Mouse (Mus musculus): ENCODE data around the gene Heg1.
A peak's percentile ranks its signal among the peaks of the same experiment; 100 is the strongest.

Gene Heg1

GRCm38 (mm10) chr16:33744622-33745419, 60.7 kb downstream of the Heg1 start:
- DNase-seq (ENCODE audit: low spot score) = no peak

- DNase-seq (ENCODE audit: low spot score) = no peak
Observed at GRCm38 (mm10) chr16:33745457-33745856, 61.3 kb downstream of the Heg1 start.

DNA sequence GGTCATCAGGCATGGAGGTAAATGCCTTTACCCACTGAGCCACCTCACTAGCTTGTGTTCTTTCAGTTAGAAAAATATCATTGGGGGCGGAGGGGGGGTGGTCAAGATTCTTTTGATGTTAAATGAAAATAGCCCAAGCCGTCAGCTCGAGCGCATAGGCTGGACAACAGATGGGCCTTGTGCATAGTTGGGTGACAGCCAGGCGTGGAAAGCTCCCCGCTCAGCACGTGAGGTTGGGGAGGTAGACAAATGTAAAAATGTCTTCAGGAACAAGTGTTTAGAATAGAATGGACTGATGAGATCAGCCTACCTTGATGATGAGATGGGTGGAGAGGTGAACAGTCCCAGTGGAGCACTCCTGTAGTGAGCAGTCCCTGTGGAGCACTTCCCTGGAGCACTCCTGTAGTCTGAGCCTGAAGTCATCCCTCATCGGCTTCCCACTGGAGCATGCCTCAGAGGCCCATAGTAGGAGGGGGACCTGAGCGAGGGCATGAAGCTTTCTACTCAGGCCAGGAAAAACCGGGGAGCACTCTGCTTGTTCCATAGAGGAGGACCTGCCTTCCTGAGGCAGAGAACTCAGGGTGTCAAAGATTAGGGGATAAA, 62.0 kb downstream of the Heg1 start:
- no peak for DNase-seq (ENCODE audit: low spot score)

DNA sequence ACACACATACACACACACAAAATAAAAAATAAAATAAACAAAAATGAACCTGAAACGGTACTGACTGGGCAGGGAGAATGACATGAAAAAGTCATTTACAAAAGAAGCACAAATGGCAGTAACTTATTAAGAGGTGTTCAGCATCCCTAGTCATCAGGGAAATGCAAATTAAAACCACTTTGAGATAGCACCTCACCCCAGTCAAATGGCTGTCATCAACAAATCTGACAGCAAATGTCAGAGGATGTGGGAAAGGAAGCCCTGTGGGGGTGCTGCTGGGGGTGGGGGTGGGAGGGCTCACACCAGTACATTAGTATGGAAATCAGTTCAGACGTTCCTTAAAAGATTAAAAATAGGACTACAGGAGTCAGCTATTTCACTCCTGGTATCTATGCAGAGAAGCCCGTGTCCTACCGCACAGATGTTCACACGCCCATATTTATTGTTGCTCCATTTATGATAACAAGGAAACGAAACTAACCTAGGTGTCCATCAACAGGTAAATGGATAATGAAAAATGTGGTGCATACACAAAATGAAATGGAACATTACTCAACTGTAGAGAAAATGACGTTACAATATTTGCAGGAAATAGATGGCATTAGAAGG, 63.3 kb downstream of the Heg1 start:
- DNase-seq (ENCODE audit: low spot score) = no peak

GRCm38 (mm10) chr16:33747994-33748393, 63.8 kb downstream of the Heg1 start:
- DNase-seq (ENCODE audit: low spot score) = no peak

- no peak for DNase-seq (ENCODE audit: low spot score)
Observed at GRCm38 (mm10) chr16:33751152-33751551, 67.0 kb downstream of the Heg1 start.

- peak; percentile 66 for DNase-seq (ENCODE audit: low spot score)
Observed at GRCm38 (mm10) chr16:33751590-33751989, 67.4 kb downstream of the Heg1 start.

DNA sequence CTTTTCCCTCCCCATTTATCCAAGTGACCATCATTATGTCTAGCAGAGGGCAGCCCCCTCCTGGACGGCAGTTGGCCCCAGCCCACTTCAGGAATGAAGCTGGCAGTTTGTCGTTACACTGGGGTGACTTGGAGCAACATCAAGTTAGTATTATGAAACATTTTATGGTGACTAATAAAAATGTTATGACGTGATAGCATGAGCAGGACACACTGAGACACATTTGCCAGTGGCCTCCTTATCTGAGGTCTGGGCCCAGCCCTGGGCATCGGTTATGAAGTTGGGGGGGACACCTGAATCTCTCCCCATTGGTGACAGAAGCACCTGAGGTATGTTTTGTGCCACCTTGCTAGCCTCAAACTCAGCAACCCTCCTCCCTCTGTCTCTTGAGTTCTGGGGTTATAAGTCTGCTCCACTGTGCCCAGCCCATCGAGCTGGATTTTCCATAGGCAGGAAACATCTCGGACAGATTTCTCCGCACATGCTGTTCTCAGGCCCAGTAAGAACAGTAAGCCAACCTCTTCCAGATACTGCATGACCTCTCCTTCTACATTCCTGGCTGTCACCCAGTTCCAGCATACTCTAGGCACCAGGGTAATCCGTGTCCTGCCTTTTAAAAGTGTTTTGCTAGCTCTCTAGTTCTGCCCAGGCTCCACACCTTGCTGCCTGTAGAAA, 68.9 kb downstream of the Heg1 start:
- no peak for DNase-seq (ENCODE audit: low spot score)

DNA sequence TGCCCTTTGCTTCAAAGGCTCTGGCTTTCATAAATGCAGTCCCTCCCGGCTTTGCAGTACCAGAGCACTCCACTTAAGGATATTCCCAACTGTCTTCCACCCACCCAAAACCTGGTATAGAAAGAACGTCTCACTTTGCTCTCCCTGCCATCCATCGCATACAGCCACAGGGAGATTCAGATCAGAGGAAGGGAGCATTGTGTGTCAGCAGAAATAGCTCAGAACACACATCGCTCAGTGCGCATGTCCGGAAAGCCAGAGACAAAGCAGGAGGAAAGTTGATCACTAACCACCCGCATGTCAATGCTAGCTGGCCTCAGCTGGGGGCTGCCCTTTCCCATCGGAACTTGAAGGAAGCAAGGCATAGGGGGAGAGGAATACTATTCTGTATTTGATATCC, 71.1 kb downstream of the Heg1 start:
- no peak for DNase-seq (ENCODE audit: low spot score)

- no peak for DNase-seq (ENCODE audit: low spot score)
Observed at GRCm38 (mm10) chr16:33755961-33756360, 71.8 kb downstream of the Heg1 start.

DNA sequence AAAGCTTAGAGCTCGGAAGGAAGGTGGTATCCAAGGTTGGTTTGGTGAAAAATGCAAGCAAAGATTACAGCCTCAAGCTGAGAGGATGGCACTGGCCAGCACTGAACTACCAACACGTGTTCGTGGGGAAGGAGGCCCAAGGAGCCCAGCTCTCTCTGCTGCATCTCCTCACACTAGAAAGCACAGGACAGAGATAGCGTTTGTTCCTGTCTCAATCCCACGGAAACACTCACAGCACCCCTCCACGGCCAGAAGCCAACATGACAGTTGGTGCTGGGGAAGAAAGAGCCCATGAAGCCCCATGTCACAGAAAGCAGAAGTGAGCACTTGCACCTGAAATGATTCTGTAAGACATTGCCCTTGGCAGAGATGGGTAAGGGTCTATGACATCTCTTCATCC, 72.2 kb downstream of the Heg1 start:
- no peak for DNase-seq (ENCODE audit: low spot score)

- DNase-seq (ENCODE audit: low spot score) = no peak
Observed at GRCm38 (mm10) chr16:33759207-33759606, 75.0 kb downstream of the Heg1 start.

DNA sequence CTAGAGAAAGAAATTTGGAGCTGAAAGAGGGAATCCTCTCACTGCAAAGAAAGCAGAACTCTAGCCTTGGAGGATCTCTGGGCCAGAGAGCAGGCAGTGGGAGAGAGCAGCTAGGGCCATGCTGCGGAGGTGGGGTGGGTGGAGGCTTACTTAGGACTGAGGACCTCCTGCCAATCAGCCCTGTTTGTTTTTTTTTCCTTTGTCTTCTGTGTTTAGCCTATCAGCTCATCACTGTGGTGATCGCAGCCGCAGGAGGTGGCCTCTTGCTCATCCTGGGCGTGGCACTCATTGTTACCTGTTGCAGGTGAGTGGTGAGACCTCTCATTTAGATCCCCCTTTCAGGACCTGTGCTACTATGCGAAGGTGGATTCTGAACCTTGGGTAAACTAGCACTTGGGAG, 76.4 kb downstream of the Heg1 start:
- DNase-seq (ENCODE audit: low spot score) = no peak

DNA sequence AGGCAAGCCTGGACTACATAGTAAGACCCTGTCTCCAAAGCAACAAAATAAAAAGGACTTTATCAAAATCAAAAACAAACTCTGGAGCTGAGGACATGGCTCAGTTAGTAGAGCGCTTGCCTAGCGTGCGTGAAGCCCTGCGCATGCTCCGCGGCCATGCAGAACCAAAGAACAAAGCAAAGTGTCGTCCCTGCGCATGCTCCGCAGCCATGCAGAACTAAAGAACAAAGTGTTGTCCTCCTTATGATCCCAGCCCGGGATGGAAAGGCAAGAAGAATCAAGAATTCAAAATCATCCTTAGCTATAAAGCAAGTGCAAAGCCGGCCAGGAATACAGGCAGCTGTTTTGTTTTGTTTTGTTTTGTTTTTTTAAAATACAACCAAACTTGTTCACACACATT, 76.8 kb downstream of the Heg1 start:
- DNase-seq (ENCODE audit: low spot score) = no peak

DNA sequence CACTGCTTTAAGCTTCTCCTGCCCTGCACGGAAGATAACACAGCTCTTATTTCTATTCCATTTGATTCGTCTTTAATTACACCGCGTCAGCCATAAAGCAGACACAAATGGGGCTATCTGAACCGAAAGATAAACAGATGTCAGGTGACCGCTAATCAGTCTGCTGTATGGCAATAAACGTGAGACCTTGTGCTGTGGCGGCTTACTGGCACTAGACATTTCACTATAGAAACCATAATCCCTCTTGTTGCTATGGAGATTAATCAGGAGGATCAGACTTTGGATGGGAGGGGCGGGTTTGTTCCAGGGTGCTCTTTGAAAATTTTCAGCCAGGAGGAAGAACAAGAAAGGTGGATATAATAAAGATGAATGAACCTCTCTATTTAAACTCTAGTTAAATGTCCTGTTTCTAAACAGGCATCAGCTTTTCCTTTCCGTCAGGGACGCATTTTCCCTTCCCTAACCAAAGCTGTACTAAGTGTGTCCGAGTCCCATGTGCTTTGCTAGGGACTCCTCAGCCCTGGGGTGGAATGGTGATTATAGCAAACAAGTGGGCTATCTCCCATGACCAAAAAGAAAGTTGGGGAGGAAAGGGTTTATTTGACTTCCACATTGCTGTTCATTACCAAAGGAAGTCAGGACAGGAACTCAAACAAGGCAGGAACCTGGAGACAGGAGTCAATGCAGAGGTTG, 80.5 kb downstream of the Heg1 start:
- DNase-seq (ENCODE audit: low spot score) = no peak

DNA sequence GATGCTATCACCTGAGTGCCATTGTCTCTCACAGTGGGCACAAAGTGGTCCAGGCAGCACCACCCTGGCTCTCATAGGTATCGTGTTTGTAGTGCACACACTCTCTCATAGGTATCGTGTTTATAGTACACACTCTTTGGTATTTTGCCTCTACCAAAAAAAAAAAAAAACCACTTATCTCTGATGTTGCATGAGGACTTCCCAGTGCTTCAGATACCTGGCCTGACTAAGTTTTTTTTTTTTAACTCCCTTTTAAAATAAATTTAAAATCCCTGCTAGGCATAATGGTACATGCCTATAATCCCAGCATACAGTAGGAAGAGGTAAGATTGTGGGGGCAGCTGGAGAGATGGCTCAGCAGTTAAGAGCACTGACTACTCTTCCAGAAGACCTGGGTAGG, 81.3 kb downstream of the Heg1 start:
- no peak for DNase-seq (ENCODE audit: low spot score)

DNA sequence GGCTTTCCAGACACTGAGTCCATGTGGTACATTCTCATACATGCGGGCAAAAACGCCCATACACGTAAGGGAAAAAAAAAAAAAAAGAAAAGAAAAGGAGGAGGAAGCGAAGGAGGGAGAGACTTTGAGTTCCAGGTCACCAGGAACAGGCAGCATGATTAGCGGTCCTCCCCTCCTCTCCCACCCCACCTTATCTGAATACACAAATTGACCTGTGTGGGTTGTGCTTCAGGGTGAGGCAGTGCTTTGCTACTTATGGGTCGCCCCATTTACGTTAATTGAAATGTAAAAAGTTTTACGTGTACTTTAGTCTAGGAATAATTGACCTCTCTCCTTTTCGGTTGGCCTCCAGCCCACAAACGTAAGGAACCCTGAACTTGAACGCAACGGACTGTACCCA, 82.1 kb downstream of the Heg1 start:
- no peak for DNase-seq (ENCODE audit: low spot score)

DNA sequence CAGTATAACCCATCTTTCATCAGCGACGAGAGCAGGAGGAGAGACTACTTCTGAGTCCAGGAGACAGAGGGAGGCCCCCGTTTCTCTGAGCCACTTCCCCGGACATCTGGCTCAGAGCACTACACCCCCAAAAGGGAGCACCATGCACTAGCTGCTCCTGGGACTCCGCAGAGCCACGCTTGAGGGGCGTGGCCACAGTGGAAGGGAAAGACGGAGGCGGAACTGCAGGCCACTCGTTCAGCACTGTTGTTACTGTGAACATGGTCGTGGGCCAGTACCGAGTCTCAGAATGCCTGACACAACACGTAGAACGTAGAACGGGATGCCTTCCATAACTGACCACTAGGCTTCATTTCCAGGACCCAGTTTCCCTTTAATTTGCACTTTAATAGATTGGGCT, 82.6 kb downstream of the Heg1 start:
- no peak for DNase-seq (ENCODE audit: low spot score)

DNA sequence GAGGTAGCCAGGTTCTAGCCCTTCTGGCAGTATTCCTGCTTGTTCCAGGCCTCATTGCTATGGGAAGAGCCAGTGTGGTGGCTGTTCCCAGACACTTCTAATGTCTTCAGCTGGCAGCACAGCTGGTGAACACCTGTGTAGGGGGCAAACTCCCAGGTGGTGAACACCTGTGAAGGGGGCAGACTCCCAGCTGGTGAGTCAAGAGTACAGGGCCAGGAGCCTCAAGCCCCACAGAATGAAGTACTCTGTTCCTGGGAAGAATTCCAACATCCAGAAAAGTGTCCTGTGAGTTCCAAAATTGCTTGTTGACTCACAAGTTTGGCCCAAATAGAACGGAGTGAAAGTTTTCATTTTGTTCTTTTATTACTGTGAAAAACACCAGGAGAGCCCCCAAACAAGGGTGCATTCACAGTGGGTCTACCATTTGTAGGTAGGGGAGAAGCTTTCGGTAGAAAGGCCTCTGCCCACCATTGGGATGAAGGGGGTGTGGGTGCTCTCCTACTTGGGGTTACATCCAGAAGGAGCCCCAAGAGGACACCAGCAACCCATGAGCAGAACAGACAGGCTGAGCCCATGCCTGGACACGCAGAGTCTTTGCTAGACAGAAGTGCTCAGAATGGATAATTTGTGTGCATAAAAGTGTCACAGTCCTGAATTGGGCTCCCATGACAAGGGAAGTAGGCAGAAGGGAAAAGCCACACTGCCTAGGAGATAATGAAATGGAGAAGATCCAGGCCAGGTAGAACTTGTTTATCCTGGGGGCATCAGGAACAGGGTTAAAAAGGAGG, 84.5 kb downstream of the Heg1 start:
- no peak for DNase-seq (ENCODE audit: low spot score)

DNA sequence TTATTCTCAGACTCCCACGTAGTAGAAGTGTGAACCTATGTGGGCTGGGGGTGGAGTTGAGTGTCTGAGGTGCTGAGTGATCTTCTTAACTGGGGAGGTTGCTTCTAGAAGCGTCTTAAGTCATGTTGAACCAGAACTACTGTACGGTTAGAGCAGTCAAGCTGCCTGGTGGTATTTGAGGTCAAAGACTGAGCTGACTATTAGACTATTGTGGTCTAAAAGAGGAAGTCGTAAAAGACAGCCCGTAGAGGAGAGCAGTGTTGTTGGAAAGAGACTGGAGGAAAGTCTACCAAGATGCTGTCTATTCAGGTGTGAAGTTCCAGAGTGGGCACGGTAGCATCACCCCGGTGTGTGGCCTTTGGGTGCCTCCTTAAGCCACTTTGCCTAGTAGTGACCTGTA, 85.7 kb downstream of the Heg1 start:
- DNase-seq (ENCODE audit: low spot score) = no peak

DNA sequence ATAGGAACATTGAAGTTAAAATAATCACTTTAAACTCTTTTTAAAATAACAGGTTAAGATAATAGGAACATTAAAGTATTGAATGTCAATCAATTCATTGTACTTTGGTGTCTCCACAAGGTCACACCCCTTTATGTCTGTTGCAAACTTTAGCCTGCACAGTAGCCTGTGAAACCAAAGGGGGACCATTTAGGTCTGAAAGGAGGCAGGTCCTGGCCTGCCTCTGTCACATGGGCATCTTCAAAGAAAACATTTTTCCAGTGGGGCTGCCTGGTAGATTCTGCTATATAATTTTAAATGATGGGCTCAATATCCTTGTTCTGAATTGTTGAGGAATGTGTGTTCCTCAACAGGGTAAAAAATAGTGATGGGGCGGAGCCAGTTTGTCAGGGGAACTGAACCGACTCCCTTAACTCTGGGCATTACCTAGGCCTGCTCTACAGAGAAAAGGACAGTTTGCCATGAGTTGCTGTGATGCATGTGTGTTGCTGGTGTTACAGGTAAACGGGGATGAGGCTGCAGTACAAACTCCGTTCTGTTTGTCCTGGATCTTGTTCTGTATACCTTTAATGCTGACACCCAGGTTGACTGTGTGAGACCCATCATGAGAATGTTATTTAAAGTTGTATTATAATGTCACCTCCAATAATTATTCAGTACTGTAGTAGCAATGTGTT, 86.7 kb downstream of the Heg1 start:
- DNase-seq (ENCODE audit: low spot score) = no peak
